Mouse (Mus musculus) lung, embryonic 14.5 days (tissue): ENCODE results near the gene Grtp1. TPM values are rescaled to one million over a fixed set of nuclear protein-coding genes. Genes with fewer than 3 reads are reported as not detected.

Source experiments
- ATAC-seq: fragments of 200-750 bp; cut with Nextera tagmentation; 2 replicates; pipeline ENCODE4 v1.8.0; 2017; ENCODE audit warnings: mild to moderate bottlenecking, moderate TSS enrichment, moderate library complexity; ENCODE audit not compliant: insufficient read depth
- DNase-seq: peaks from one replicate; pipeline ENCODE4 v3.0.0-alpha.2; 2015
- H3K27ac ChIP-seq: fragments of 300-500 bp; sonication (generic); 2 replicates; pipeline ENCODE4 v1.5.1; 2014; ENCODE audit warnings: low read depth, mild to moderate bottlenecking, moderate library complexity
- H3K27me3 ChIP-seq: fragments of 300-500 bp; sonication (generic); 2 replicates; pipeline ENCODE4 v1.6.1; 2014; ENCODE audit warnings: low read length, control low read depth; ENCODE audit not compliant: insufficient read depth
- H3K36me3 ChIP-seq: fragments of 300-500 bp; sonication (generic); 2 replicates; pipeline ENCODE4 v1.6.1; 2014; ENCODE audit warnings: control low read depth; ENCODE audit not compliant: insufficient read depth
- H3K4me1 ChIP-seq: fragments of 300-500 bp; sonication (generic); 2 replicates; pipeline ENCODE4 v1.6.1; 2014; ENCODE audit warnings: antibody characterized with exemption, control low read depth; ENCODE audit not compliant: insufficient read depth
- H3K4me2 ChIP-seq: fragments of 300-500 bp; sonication (generic); 2 replicates; pipeline ENCODE4 v1.6.1; 2014; ENCODE audit warnings: mild to moderate bottlenecking
- H3K4me3 ChIP-seq: fragments of 300-500 bp; sonication (generic); 2 replicates; pipeline ENCODE4 v1.5.1; 2014; ENCODE audit warnings: low read depth, low read length
- H3K9ac ChIP-seq: fragments of 300-500 bp; sonication (generic); 2 replicates; pipeline ENCODE4 v1.6.1; 2014
- H3K9me3 ChIP-seq: fragments of 300-500 bp; sonication (generic); 2 replicates; pipeline ENCODE4 v1.6.1; 2016; ENCODE audit warnings: low read depth, low read length, control low read depth
- CTCF ChIP-seq: IDR thresholded peaks from 2 replicates; pipeline ENCODE4 v1.5.1; 2016; ENCODE audit warnings: antibody characterized with exemption, low read depth
- WGBS: fragments of 180-500 bp; shearing (Covaris S2); extraction: QIAGEN DNeasy Blood & Tissue Kit; methylation state at CpG from one replicate; pipeline ENCODE4 v1.1.7; 2014; 5-methylcytosine and 5-hydroxymethylcytosine counted together
- polyA plus RNA-seq: library from polyadenylated mRNA; unstranded; fragments of >200 nt; fragmentation: Nextera tagmentation; extraction: Ambion mirVana; gene quantifications from 2 replicates; pipeline ENCODE4 v1.2.1, GENCODE M21; 2014

The Grtp1 gene
- polyA plus RNA-seq, 1 experiment from 2014 or later = 4.8 TPM

- no peaks in the 10 kb centered on the region for H3K9me3 ChIP-seq
- H3K27me3 ChIP-seq = no peaks in the 10 kb centered on the region
- ATAC-seq (no peak), DNase-seq (no peak)
- H3K9ac ChIP-seq = no peak overlapping the region
- TF ChIP-seq CTCF = no peak
- H3K27ac ChIP-seq = no peak overlapping the region
- no peak overlapping the region for H3K4me3 ChIP-seq
- no peak overlapping the region for H3K4me2 ChIP-seq
- peaks cover 20% of the 10 kb centered on the region for H3K36me3 ChIP-seq
- 67% methylated on average over 18 of the region's 18 CpGs for WGBS
- H3K4me1 ChIP-seq = no peaks in the 10 kb centered on the region
Measured at GRCm38 (mm10) chr8:13180911-13181690, 19.3 kb downstream of the Grtp1 start.

- 68% methylated on average over 9 of the region's 9 CpGs for WGBS
Measured at GRCm38 (mm10) chr8:13180408-13180807, 20.0 kb downstream of the Grtp1 start.

GRCm38 (mm10) chr8:13179948-13180347, 20.5 kb downstream of the Grtp1 start:
- ATAC-seq (no peak), DNase-seq (no peak)
- Histone ChIP-seq H3K9ac (no peak overlapping the region), H3K4me3 (no peak overlapping the region), H3K4me1 (no peaks in the 10 kb centered on the region), H3K27me3 (no peaks in the 10 kb centered on the region), H3K36me3 (peaks cover 32% of the 10 kb centered on the region), H3K4me2 (no peak overlapping the region), H3K27ac (no peak overlapping the region), H3K9me3 (no peaks in the 10 kb centered on the region)
- WGBS = 62% methylated on average over 7 of the region's 7 CpGs
- no peak for TF ChIP-seq CTCF

More at GRCm38 (mm10) chr8:13180408-13180807, 20.0 kb downstream of the Grtp1 start:
- Histone ChIP-seq H3K36me3 (peaks cover 27% of the 10 kb centered on the region), H3K9ac (no peak overlapping the region), H3K4me3 (no peak overlapping the region), H3K27ac (no peak overlapping the region), H3K27me3 (no peaks in the 10 kb centered on the region), H3K4me2 (no peak overlapping the region), H3K9me3 (no peaks in the 10 kb centered on the region), H3K4me1 (no peaks in the 10 kb centered on the region)
- no peak for DNase-seq
- ATAC-seq = no peak
- no peak for TF ChIP-seq CTCF

GRCm38 (mm10) chr8:13179482-13179881, 20.9 kb downstream of the Grtp1 start:
- ATAC-seq (no peak), DNase-seq (no peak)
- Histone ChIP-seq H3K4me1 (no peaks in the 10 kb centered on the region), H3K27me3 (no peaks in the 10 kb centered on the region), H3K36me3 (peaks cover 35% of the 10 kb centered on the region), H3K9me3 (no peaks in the 10 kb centered on the region), H3K27ac (no peak overlapping the region), H3K4me3 (no peak overlapping the region), H3K9ac (no peak overlapping the region), H3K4me2 (no peak overlapping the region)
- 77% methylated on average over 6 of the region's 6 CpGs for WGBS
- TF ChIP-seq CTCF = no peak

GRCm38 (mm10) chr8:13178137-13178536, 22.3 kb downstream of the Grtp1 start:
- H3K4me2 ChIP-seq = no peak overlapping the region

GRCm38 (mm10) chr8:13177173-13177852, 23.1 kb downstream of the Grtp1 start:
- DNase-seq (no peak), ATAC-seq (no peak)
- H3K9ac ChIP-seq = no peak overlapping the region
- no peak overlapping the region for H3K4me3 ChIP-seq
- H3K27me3 ChIP-seq = no peaks in the 10 kb centered on the region
- H3K27ac ChIP-seq = no peak overlapping the region
- H3K4me1 ChIP-seq = no peaks in the 10 kb centered on the region
- no peak for TF ChIP-seq CTCF
- 86% methylated on average over 7 of the region's 7 CpGs for WGBS
- H3K36me3 ChIP-seq = peaks cover 56% of the 10 kb centered on the region
- no peaks in the 10 kb centered on the region for H3K9me3 ChIP-seq
- no peak overlapping the region for H3K4me2 ChIP-seq

More at GRCm38 (mm10) chr8:13178137-13178536, 22.3 kb downstream of the Grtp1 start:
- no peak overlapping the region for H3K9ac ChIP-seq
- DNase-seq = no peak
- no peak for ATAC-seq
- no peaks in the 10 kb centered on the region for H3K4me1 ChIP-seq
- WGBS = 91% methylated on average over 5 of the region's 5 CpGs
- peaks cover 48% of the 10 kb centered on the region for H3K36me3 ChIP-seq
- no peak for TF ChIP-seq CTCF
- H3K9me3 ChIP-seq = no peaks in the 10 kb centered on the region
- no peak overlapping the region for H3K4me3 ChIP-seq
- H3K27me3 ChIP-seq = no peaks in the 10 kb centered on the region
- H3K27ac ChIP-seq = no peak overlapping the region

GRCm38 (mm10) chr8:13175650-13176049, 24.8 kb downstream of the Grtp1 start:
- 93% methylated on average over 1 of the region's 1 CpGs for WGBS
- Histone ChIP-seq H3K27me3 (no peaks in the 10 kb centered on the region), H3K4me1 (no peaks in the 10 kb centered on the region), H3K36me3 (peaks cover 69% of the 10 kb centered on the region), H3K9ac (no peak overlapping the region), H3K4me3 (no peak overlapping the region), H3K27ac (no peak overlapping the region), H3K4me2 (no peak overlapping the region), H3K9me3 (no peaks in the 10 kb centered on the region)
- ATAC-seq = no peak
- no peak for DNase-seq
- TF ChIP-seq CTCF = no peak
